Mouse (Mus musculus) left cerebral cortex, adult 9 months (tissue): Measurements from ENCODE around the gene Ttll13.

Source experiments
- DNase-seq, 2 experiments: peaks; one replicate each; pipeline ENCODE4 v3.0.0; 2022; ENCODE audit warnings: low spot score in 2 of 2

Ttll13 gene

GRCm38 (mm10) chr7:80246148-80246721 lies at the start of gene Ttll13:
Gene Ttll13 (plus strand): TSS chr7:80246376.
- DNase-seq, result peak; percentile 92 to 97

- DNase-seq, result no peak
Observed at GRCm38 (mm10) chr7:80197371-80197770, 48.8 kb upstream of the Ttll13 start.

GRCm38 (mm10) chr7:80197941-80198778 lies 48.0 kb upstream of the Ttll13 start:
- peak; percentile 69 to 80 for DNase-seq

- DNase-seq, result no peak
Observed at GRCm38 (mm10) chr7:80198863-80199262, 47.3 kb upstream of the Ttll13 start.

- no peak for DNase-seq
Observed at GRCm38 (mm10) chr7:80199286-80199685, 46.9 kb upstream of the Ttll13 start.

GRCm38 (mm10) chr7:80199851-80200587 lies 46.2 kb upstream of the Ttll13 start:
- DNase-seq, result no peak

- no peak for DNase-seq
Observed at GRCm38 (mm10) chr7:80200588-80200945, 45.6 kb upstream of the Ttll13 start.

GRCm38 (mm10) chr7:80200963-80201539 lies 45.1 kb upstream of the Ttll13 start:
- DNase-seq, result no peak

- DNase-seq, result no peak
Observed at GRCm38 (mm10) chr7:80201888-80202540, 44.2 kb upstream of the Ttll13 start.

GRCm38 (mm10) chr7:80202961-80203360 lies 43.2 kb upstream of the Ttll13 start:
- no peak for DNase-seq

- DNase-seq, result no peak
Observed at GRCm38 (mm10) chr7:80203638-80204096, 42.5 kb upstream of the Ttll13 start.

GRCm38 (mm10) chr7:80204362-80204761 lies 41.8 kb upstream of the Ttll13 start:
- DNase-seq, result no peak

GRCm38 (mm10) chr7:80204961-80205360 lies 41.2 kb upstream of the Ttll13 start:
- DNase-seq, result no peak

- DNase-seq, result no peak
Observed at GRCm38 (mm10) chr7:80205705-80206589, 40.2 kb upstream of the Ttll13 start.

- DNase-seq, result no peak
Observed at GRCm38 (mm10) chr7:80207314-80207731, 38.9 kb upstream of the Ttll13 start.

- DNase-seq, result no peak
Observed at GRCm38 (mm10) chr7:80208026-80208642, 38.0 kb upstream of the Ttll13 start.

GRCm38 (mm10) chr7:80208738-80209430 lies 37.3 kb upstream of the Ttll13 start:
- DNase-seq, result no peak

- DNase-seq, result no peak
Observed at GRCm38 (mm10) chr7:80209669-80210068, 36.5 kb upstream of the Ttll13 start.

- DNase-seq, result no peak
Observed at GRCm38 (mm10) chr7:80210982-80211381, 35.2 kb upstream of the Ttll13 start.

- no peak for DNase-seq
Observed at GRCm38 (mm10) chr7:80213604-80214003, 32.6 kb upstream of the Ttll13 start.
